Mouse (Mus musculus) forebrain, postnatal 0 days (tissue): ENCODE data around the gene Map2k2. TPM values are rescaled to one million over a fixed set of nuclear protein-coding genes. Genes with fewer than 3 reads are reported as not detected.
A peak's percentile ranks its signal among the peaks of the same experiment; 100 is the strongest.

Source experiments
- ATAC-seq: fragments of 200-750 bp; cut with Nextera tagmentation; 2 replicates; pipeline ENCODE4 v1.8.0; 2017; ENCODE audit warnings: mild to moderate bottlenecking, moderate library complexity
- DNase-seq: peaks from one replicate; pipeline ENCODE4 v3.0.0-alpha.2; 2015
- H3K27ac ChIP-seq: fragments of 300-500 bp; sonication (generic); 2 replicates; pipeline ENCODE4 v1.5.1; 2014; ENCODE audit warnings: low read depth, mild to moderate bottlenecking, antibody characterized with exemption, low read length, moderate library complexity, mixed read lengths
- H3K27me3 ChIP-seq: fragments of 300-500 bp; sonication (generic); 2 replicates; pipeline ENCODE4 v1.6.1; 2014; ENCODE audit warnings: mild to moderate bottlenecking, low read length, mixed read lengths; ENCODE audit not compliant: insufficient read depth
- H3K36me3 ChIP-seq: fragments of 300-500 bp; sonication (generic); 2 replicates; pipeline ENCODE4 v1.6.1; 2014; ENCODE audit warnings: mild to moderate bottlenecking, moderate library complexity; ENCODE audit not compliant: insufficient read depth
- H3K4me1 ChIP-seq: fragments of 300-500 bp; sonication (generic); 2 replicates; pipeline ENCODE4 v1.6.1; 2014; ENCODE audit warnings: antibody characterized with exemption; ENCODE audit not compliant: insufficient read depth
- H3K4me2 ChIP-seq: fragments of 300-500 bp; sonication (generic); 2 replicates; pipeline ENCODE4 v1.6.1; 2014; ENCODE audit warnings: low read depth, mild to moderate bottlenecking, moderate library complexity
- H3K4me3 ChIP-seq: fragments of 300-500 bp; sonication (generic); 2 replicates; pipeline ENCODE4 v1.5.1; 2014; ENCODE audit warnings: low read depth, low read length, mixed read lengths
- H3K9ac ChIP-seq: fragments of 300-500 bp; sonication (generic); 2 replicates; pipeline ENCODE4 v1.6.1; 2014; ENCODE audit warnings: mild to moderate bottlenecking
- H3K9me3 ChIP-seq: fragments of 300-500 bp; sonication (generic); 2 replicates; pipeline ENCODE4 v1.6.1; 2016; ENCODE audit warnings: low read length
- CTCF ChIP-seq: sonication (generic); IDR thresholded peaks from 2 replicates; pipeline ENCODE4 v1.5.1; 2016; ENCODE audit warnings: antibody characterized with exemption, control low read depth, low read depth
- WGBS: fragments of 180-500 bp; shearing (Covaris S2); extraction: QIAGEN DNeasy Blood & Tissue Kit; methylation state at CpG from one replicate; pipeline ENCODE4 v1.1.7; 2014; 5-methylcytosine and 5-hydroxymethylcytosine counted together
- polyA plus RNA-seq: library from polyadenylated mRNA; unstranded; fragments of >200 nt; fragmentation: Nextera tagmentation; extraction: Ambion mirVana; gene quantifications from 2 replicates; pipeline ENCODE4 v1.2.1, GENCODE M21; 2015
- total RNA-seq: library from RNA; depleted of rRNA; stranded (reverse); fragments of >200 nt; gene quantifications from 2 replicates; pipeline ENCODE4 v1.2.3, GENCODE M21; 2014

Gene Map2k2
- total and polyA plus RNA-seq, 2 experiments from 2014 or later: 194 to 215 TPM

DNA sequence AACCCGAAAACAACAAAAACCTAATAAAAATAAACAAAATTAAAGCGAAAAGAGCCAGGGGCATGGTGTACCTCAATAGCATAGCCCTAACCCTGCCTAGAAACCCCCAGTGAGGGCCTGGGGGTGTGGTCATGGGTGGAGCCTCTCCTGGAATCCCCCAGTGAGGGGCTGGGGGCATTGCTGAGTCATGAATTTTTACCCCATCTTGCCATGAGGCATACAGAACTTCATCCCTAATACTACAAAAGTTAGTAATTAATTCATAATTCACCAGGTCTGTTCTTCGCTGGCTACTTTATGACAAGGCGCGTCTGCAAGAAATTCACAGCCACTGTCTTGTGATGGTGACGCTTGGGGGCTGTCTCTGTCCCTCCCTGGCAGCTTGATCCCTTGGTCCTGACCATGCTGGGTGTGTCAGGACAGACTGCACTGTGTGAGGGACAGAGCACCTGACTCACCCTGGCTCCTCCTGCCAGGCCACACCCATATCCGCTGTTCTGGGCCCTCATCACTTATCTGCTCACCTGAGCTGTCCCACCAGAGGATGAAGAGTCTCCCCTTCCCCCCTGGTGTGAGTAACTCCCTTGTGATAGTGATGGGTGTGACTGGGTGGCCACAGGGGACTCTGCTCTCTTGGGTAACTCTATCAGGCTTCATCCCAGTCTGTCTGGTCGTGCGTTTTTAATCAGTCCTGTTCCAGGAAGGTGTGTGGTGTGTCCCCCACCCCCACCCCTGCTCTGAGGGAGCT is 10.6 kb upstream of the Map2k2 start:
- no peaks in the 10 kb centered on the region for H3K9me3 ChIP-seq
- H3K4me2 ChIP-seq: no peak overlapping the region
- ATAC-seq: no peak
- 65% methylated on average over 9 of the region's 9 CpGs for WGBS
- no peaks in the 10 kb centered on the region for H3K27me3 ChIP-seq
- no peak overlapping the region for H3K27ac ChIP-seq
- H3K4me3 ChIP-seq: no peak overlapping the region
- DNase-seq: no peak
- H3K4me1 ChIP-seq: no peaks in the 10 kb centered on the region
- H3K36me3 ChIP-seq: no peaks in the 10 kb centered on the region
- H3K9ac ChIP-seq: no peak overlapping the region
- TF ChIP-seq CTCF: no peak

DNA sequence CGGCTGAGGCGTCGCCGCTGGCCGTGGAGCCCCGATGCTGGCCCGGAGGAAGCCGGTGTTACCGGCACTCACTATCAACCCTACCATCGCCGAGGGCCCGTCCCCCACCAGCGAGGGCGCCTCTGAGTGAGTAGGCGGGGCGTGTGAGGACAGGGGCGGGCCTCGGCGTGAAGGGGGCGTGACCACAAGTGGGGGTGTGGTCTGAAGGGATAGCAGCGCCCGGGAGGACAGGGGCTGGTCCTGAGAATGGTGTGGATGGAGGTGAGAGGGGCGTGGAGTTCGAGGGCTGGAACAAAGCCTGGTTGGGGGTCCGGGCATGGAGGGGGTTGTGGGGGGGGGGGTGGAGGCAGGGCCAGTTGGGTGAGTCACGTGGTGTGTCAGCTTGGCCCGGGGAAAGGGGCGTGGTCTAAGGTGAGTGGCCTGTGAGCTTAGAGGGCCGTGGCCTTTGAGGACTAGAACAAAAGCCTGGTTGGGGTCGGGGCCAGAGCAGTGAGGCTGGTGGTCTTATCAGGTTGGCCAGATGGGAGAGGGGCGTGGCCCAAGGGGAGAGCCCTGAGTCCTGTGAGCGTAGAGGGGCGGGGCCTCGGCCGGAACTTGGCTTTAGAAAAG is 502 bp downstream of the Map2k2 start:
- H3K27me3 ChIP-seq: no peaks in the 10 kb centered on the region
- peak; percentile 44; the same call in 1 of the 2 replicates for TF ChIP-seq CTCF
- peak overlapping the region; percentile 99 for H3K27ac ChIP-seq
- H3K4me3 ChIP-seq: peak overlapping the region; percentile 100
- WGBS: 2% methylated on average over 34 of the region's 35 CpGs
- ATAC-seq (peak; percentile 90), DNase-seq (peak; percentile 82)
- H3K4me2 ChIP-seq: peak overlapping the region; percentile 76
- H3K4me1 ChIP-seq: peaks cover 14% of the 10 kb centered on the region
- H3K36me3 ChIP-seq: peaks cover 28% of the 10 kb centered on the region
- H3K9me3 ChIP-seq: no peaks in the 10 kb centered on the region
- H3K9ac ChIP-seq: peak overlapping the region; percentile 99

GRCm38 (mm10) chr10:81112946-81113345 is 7.2 kb downstream of the Map2k2 start:
- Histone ChIP-seq H3K9ac (no peak overlapping the region), H3K36me3 (peaks cover 80% of the 10 kb centered on the region), H3K9me3 (no peaks in the 10 kb centered on the region), H3K27me3 (no peaks in the 10 kb centered on the region), H3K4me2 (no peak overlapping the region), H3K4me3 (no peak overlapping the region), H3K4me1 (no peaks in the 10 kb centered on the region), H3K27ac (no peak overlapping the region)
- ATAC-seq: no peak
- no peak for DNase-seq
- no peak for TF ChIP-seq CTCF
- 96% methylated on average over 6 of the region's 6 CpGs for WGBS

GRCm38 (mm10) chr10:81119625-81120024 is 13.9 kb downstream of the Map2k2 start:
- peaks cover 93% of the 10 kb centered on the region for H3K36me3 ChIP-seq
- H3K4me2 ChIP-seq: no peak overlapping the region
- WGBS: 95% methylated on average over 10 of the region's 10 CpGs

GRCm38 (mm10) chr10:81120650-81121049 is 14.9 kb downstream of the Map2k2 start:
- no peak overlapping the region for H3K4me3 ChIP-seq
- no peaks in the 10 kb centered on the region for H3K9me3 ChIP-seq
- WGBS: 81% methylated on average over 7 of the region's 7 CpGs
- DNase-seq (no peak), ATAC-seq (no peak)
- H3K27ac ChIP-seq: no peak overlapping the region
- peaks cover 86% of the 10 kb centered on the region for H3K36me3 ChIP-seq
- no peak overlapping the region for H3K9ac ChIP-seq
- no peak for TF ChIP-seq CTCF
- no peaks in the 10 kb centered on the region for H3K27me3 ChIP-seq
- H3K4me1 ChIP-seq: no peaks in the 10 kb centered on the region
- H3K4me2 ChIP-seq: no peak overlapping the region

More at GRCm38 (mm10) chr10:81119625-81120024, 13.9 kb downstream of the Map2k2 start:
- no peaks in the 10 kb centered on the region for H3K27me3 ChIP-seq
- TF ChIP-seq CTCF: no peak
- H3K9me3 ChIP-seq: no peaks in the 10 kb centered on the region
- H3K9ac ChIP-seq: no peak overlapping the region
- ATAC-seq (no peak), DNase-seq (no peak)
- H3K27ac ChIP-seq: no peak overlapping the region
- H3K4me3 ChIP-seq: no peak overlapping the region
- no peaks in the 10 kb centered on the region for H3K4me1 ChIP-seq

- no peaks in the 10 kb centered on the region for H3K9me3 ChIP-seq
- 88% methylated on average over 2 of the region's 2 CpGs for WGBS
- no peaks in the 10 kb centered on the region for H3K27me3 ChIP-seq
- no peak overlapping the region for H3K4me3 ChIP-seq
- no peak for TF ChIP-seq CTCF
- no peaks in the 10 kb centered on the region for H3K4me1 ChIP-seq
- H3K9ac ChIP-seq: no peak overlapping the region
- H3K36me3 ChIP-seq: peaks cover 67% of the 10 kb centered on the region
- DNase-seq (no peak), ATAC-seq (no peak)
- no peak overlapping the region for H3K4me2 ChIP-seq
- H3K27ac ChIP-seq: no peak overlapping the region
Measured at GRCm38 (mm10) chr10:81122889-81123288, 17.2 kb downstream of the Map2k2 start.

DNA sequence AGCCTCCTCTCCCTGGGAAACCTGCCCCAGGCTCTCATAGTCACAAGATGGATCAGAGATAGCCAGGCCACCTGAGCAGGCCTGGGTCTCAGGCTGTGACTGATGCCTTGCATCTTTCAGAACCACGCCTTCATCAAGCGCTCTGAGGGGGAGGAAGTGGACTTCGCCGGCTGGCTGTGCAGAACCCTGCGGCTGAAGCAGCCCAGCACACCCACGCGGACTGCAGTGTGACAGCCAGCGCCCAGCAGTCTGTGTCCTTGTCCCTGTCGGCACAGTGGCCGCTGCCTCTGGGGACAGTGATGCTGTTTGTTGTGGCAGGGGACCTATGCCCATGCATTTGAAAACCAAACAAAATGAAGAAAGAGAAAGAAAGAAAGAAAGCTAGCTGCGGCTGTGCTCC is 17.8 kb downstream of the Map2k2 start:
- H3K9me3 ChIP-seq: no peaks in the 10 kb centered on the region
- 0 out of 2 replicates have a peak, but pooled peaks cover 3% of the 10 kb centered on the region for H3K27me3 ChIP-seq
- H3K9ac ChIP-seq: no peak overlapping the region
- no peak for DNase-seq
- H3K4me1 ChIP-seq: no peaks in the 10 kb centered on the region
- whole genome bisulfite sequencing: 77% methylated on average over 11 of the region's 11 CpGs
- H3K36me3 ChIP-seq: peaks cover 63% of the 10 kb centered on the region
- no peak for ATAC-seq
- no peak for TF ChIP-seq CTCF
- no peak overlapping the region for H3K4me3 ChIP-seq
- H3K27ac ChIP-seq: no peak overlapping the region
- no peak overlapping the region for H3K4me2 ChIP-seq
